Mouse (Mus musculus): ENCODE results near the gene Ovgp1.
"Not testable (repeated sequence)": the region's sequence is repeated elsewhere in the genome, so short reads cannot be mapped to it uniquely, and the experiment has no call there.

DNA sequence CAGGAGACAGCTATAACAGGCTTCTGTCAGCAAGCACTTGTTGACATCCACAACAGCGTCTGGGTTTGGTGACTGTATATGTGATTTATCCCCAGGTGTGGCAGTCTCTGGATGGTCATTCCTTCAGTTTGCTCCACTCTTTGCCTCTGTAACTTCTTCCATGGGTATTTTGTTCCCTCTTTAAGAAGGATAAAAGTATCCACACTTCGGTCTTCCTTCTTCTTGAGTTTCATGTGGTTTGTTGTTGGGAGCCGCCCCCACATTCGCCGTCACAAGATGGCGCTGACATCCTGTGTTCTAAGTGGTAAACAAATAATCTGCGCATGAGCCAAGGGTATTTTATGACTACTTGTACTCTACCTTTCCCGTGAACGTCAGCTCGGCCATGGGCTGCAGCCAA is 29.8 kb downstream of the Ovgp1 start:
- not testable (repeated sequence) for TF ChIP-seq CTCF (IDR thresholded peaks at IDR 0.05 in 2 of 3, conservative IDR thresholded peaks at IDR 0.05 in 1 of 3; ENCODE audit: control insufficient read depth in 1 of 3, insufficient read depth in 1 of 3, low read depth in 2 of 3, low read length in 3 of 3, poor library complexity in 1 of 3, severe bottlenecking in 1 of 3); GATA1 (IDR thresholded peaks at IDR 0.05; ENCODE audit: low read depth, low read length); ZC3H11A (IDR thresholded peaks at IDR 0.05; ENCODE audit: low read depth, low read length); NRF1 (IDR thresholded peaks at IDR 0.05; ENCODE audit: insufficient read depth, low read depth, low read length, poor library complexity, severe bottlenecking); POLR2A (IDR thresholded peaks at IDR 0.05; ENCODE audit: control insufficient read depth in 1 of 2, insufficient read depth in 1 of 2, low read depth in 1 of 2, low read length in 2 of 2, poor library complexity in 1 of 2); SMC3 (IDR thresholded peaks at IDR 0.05; ENCODE audit: low read depth, low read length); CHD2 (IDR thresholded peaks at IDR 0.05; ENCODE audit: low read length); RAD21 (IDR thresholded peaks at IDR 0.05; ENCODE audit: low read depth, low read length); UBTF (IDR thresholded peaks at IDR 0.05; ENCODE audit: borderline replicate concordance, insufficient read depth, low read depth, low read length); TCF12 (IDR thresholded peaks at IDR 0.05; ENCODE audit: low read depth, low read length)
